Mouse (Mus musculus): ENCODE measurements around the gene Cds1. TPM values are rescaled to one million over a fixed set of nuclear protein-coding genes. Genes with fewer than 3 reads are reported as not detected.

The Cds1 gene
- total and polyA plus RNA-seq, 3 experiments, result not detected

- Histone ChIP-seq H3K27ac (ENCODE audit: control insufficient read depth, low read depth, low read length) (no peak overlapping the region), H3K36me3 (ENCODE audit: control insufficient read depth in 1 of 2, insufficient read depth in 2 of 2, low read length in 2 of 2) (peaks cover 0 to 8% of the 10 kb centered on the region in 2 experiments; a peak in 2 of 4 replicates), H3K27me3 (ENCODE audit: control insufficient read depth in 1 of 2, insufficient read depth in 2 of 2, low read length in 2 of 2) (no peaks in the 10 kb centered on the region), H3K9ac (ENCODE audit: control insufficient read depth, low read depth, low read length, poor library complexity, severe bottlenecking) (no peak overlapping the region), H3K4me1 (ENCODE audit: control insufficient read depth in 1 of 2, insufficient read depth in 2 of 2, low read length in 2 of 2) (no peaks in the 10 kb centered on the region), H3K4me3 (ENCODE audit: control insufficient read depth in 1 of 2, insufficient read depth in 1 of 2, low read depth in 2 of 2, low read length in 2 of 2) (no peak overlapping the region), H3K79me2 (ENCODE audit: control insufficient read depth, insufficient read depth, low read length, poor library complexity) (no peaks in the 10 kb centered on the region), H3K9me3 (replicated peaks; ENCODE audit: insufficient read depth, low read length) (no peaks in the 10 kb centered on the region)
- DNase-seq (ENCODE audit: low read depth, low spot score), result no peak
- TF ChIP-seq RAD21 (IDR thresholded peaks at IDR 0.05; ENCODE audit: low read depth, low read length) (no peak), USF2 (IDR thresholded peaks at IDR 0.05; ENCODE audit: borderline replicate concordance in 1 of 2, insufficient read depth in 1 of 2, low read depth in 1 of 2, low read length in 2 of 2) (no peak), MXI1 (IDR thresholded peaks at IDR 0.05; ENCODE audit: low read depth, low read length) (no peak), TAL1 (IDR thresholded peaks at IDR 0.05; ENCODE audit: low read length) (no peak), MYB (IDR thresholded peaks at IDR 0.05; ENCODE audit: low read depth, low read length) (no peak), JUND (IDR thresholded peaks at IDR 0.05; ENCODE audit: low read depth, low read length) (no peak), POLR2AphosphoS5 (IDR thresholded peaks at IDR 0.05; ENCODE audit: borderline replicate concordance, low read depth, low read length) (no peak), HCFC1 (IDR thresholded peaks at IDR 0.05; ENCODE audit: low read depth, low read length) (no peak), MAX (IDR thresholded peaks at IDR 0.05; ENCODE audit: low read length) (no peak), ZKSCAN1 (IDR thresholded peaks at IDR 0.05; ENCODE audit: low read depth, low read length) (no peak)
These were observed 99.0 kb downstream of the Cds1 start for GRCm38 (mm10) chr5:101863946-101864345.

DNA sequence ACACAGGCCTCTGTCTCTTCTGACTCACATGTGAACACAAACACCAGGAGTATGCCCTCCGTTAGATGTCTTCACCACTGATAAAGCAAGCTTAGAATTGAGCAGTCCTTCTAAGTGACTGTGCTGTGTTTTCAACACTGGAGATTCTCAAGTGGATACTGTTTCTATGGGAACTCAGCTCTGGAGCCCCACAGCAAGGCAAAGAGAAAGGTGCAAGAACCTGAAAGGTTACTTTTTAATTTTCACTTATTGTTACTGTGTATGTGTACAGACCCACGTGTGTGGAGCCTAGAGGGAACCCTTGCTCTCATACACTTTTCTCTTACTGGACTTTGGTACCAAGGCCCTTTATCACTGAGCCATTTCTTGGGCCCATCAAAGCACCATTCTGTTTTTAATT lies 101.8 kb downstream of the Cds1 start:
- no peak overlapping the region for H3K27ac ChIP-seq (ENCODE audit: control insufficient read depth, low read depth, low read length)
- H3K36me3 ChIP-seq (ENCODE audit: control insufficient read depth in 1 of 2, insufficient read depth in 2 of 2, low read length in 2 of 2), result peaks cover 0 to 10% of the 10 kb centered on the region in 2 experiments; a peak in 2 of 4 replicates
- H3K4me1 ChIP-seq (ENCODE audit: control insufficient read depth in 1 of 2, insufficient read depth in 2 of 2, low read length in 2 of 2), result no peaks in the 10 kb centered on the region
- H3K4me3 ChIP-seq (ENCODE audit: control insufficient read depth in 1 of 2, insufficient read depth in 1 of 2, low read depth in 2 of 2, low read length in 2 of 2), result no peak overlapping the region
- H3K27me3 ChIP-seq (ENCODE audit: control insufficient read depth in 1 of 2, insufficient read depth in 2 of 2, low read length in 2 of 2), result no peaks in the 10 kb centered on the region
- H3K9me3 ChIP-seq (replicated peaks; ENCODE audit: insufficient read depth, low read length), result no peaks in the 10 kb centered on the region
- no peaks in the 10 kb centered on the region for H3K79me2 ChIP-seq (ENCODE audit: control insufficient read depth, insufficient read depth, low read length, poor library complexity)
- no peak overlapping the region for H3K9ac ChIP-seq (ENCODE audit: control insufficient read depth, low read depth, low read length, poor library complexity, severe bottlenecking)
- no peak for DNase-seq (ENCODE audit: low read depth, low spot score)
- TF ChIP-seq CTCF (IDR thresholded peaks at IDR 0.05 in 2 of 3, conservative IDR thresholded peaks at IDR 0.05 in 1 of 3; ENCODE audit: control insufficient read depth in 1 of 3, insufficient read depth in 1 of 3, low read depth in 2 of 3, low read length in 3 of 3, poor library complexity in 1 of 3, severe bottlenecking in 1 of 3) (no peak), EP300 (IDR thresholded peaks at IDR 0.05; ENCODE audit: low read depth in 1 of 2, low read length in 2 of 2) (no peak), NELFE (IDR thresholded peaks at IDR 0.05; ENCODE audit: low read depth, low read length) (no peak), USF1 (IDR thresholded peaks at IDR 0.05; ENCODE audit: low read depth, low read length) (no peak), E2F4 (IDR thresholded peaks at IDR 0.05; ENCODE audit: borderline replicate concordance, low read depth, low read length) (no peak), JUND (IDR thresholded peaks at IDR 0.05; ENCODE audit: low read depth, low read length) (no peak), MAZ (IDR thresholded peaks at IDR 0.05; ENCODE audit: low read depth, low read length) (no peak), UBTF (IDR thresholded peaks at IDR 0.05; ENCODE audit: borderline replicate concordance, insufficient read depth, low read depth, low read length) (no peak), POLR2A (IDR thresholded peaks at IDR 0.05; ENCODE audit: control insufficient read depth in 1 of 2, insufficient read depth in 1 of 2, low read depth in 1 of 2, low read length in 2 of 2, poor library complexity in 1 of 2) (no peak), ETS1 (IDR thresholded peaks at IDR 0.05; ENCODE audit: low read depth, low read length) (no peak), ZNF384 (IDR thresholded peaks at IDR 0.05; ENCODE audit: low read depth, low read length) (no peak)

Other genes starting within 250 kb of the Cds1 start
- gene Nkx6-1, start 100.1 kb upstream of the Cds1 start, total RNA-seq (2012; rRNA removed), result not detected in 2 replicates
- gene Nkx6-1, start 100.1 kb upstream of the Cds1 start, polyA plus RNA-seq (2012; ENCODE audit: insufficient read depth in 1 of 2, insufficient read length in 2 of 2, low read depth in 1 of 2, low replicate concordance in 2 of 2, missing spikeins in 1 of 2), result not detected

Data from MEL (cell line).